Mouse (Mus musculus): ENCODE data around the gene Afmid. TPM values are rescaled to one million over a fixed set of nuclear protein-coding genes. Genes with fewer than 3 reads are reported as not detected.
"Not testable (repeated sequence)": the region's sequence is repeated elsewhere in the genome, so short reads cannot be mapped to it uniquely, and the experiment has no call there.

The Afmid gene
- polyA plus RNA-seq, 1 experiment from 2014 or later = 9.6 TPM

- 78% methylated on average over 3 of the region's 3 CpGs for WGBS
- Histone ChIP-seq H3K4me1 (ENCODE audit: control insufficient read depth, insufficient read depth, low read length) (peaks cover 9% of the 10 kb centered on the region), H3K27me3 (replicated peaks; ENCODE audit: control insufficient read depth, insufficient read depth, low read length) (no peaks in the 10 kb centered on the region), H3K27ac (ENCODE audit: low read length) (0 out of 2 replicates have a peak overlapping the region, but pooled peaks have one; percentile 23), H3K9ac (ENCODE audit: low read depth, low read length) (no peak overlapping the region), H3K9me3 (ENCODE audit: control insufficient read depth, low read length) (no peaks in the 10 kb centered on the region), H3K4me2 (ENCODE audit: low read depth, low read length) (no peak overlapping the region), H3K36me3 (ENCODE audit: control insufficient read depth, insufficient read depth, low read length) (no peaks in the 10 kb centered on the region), H3K4me3 (ENCODE audit: low read length) (no peak overlapping the region)
- ATAC-seq = 0 out of 2 replicates have a peak, but pooled peaks have one; percentile 5
Observed at GRCm38 (mm10) chr11:117803166-117803688, 22.5 kb upstream of the Afmid start.

DNA sequence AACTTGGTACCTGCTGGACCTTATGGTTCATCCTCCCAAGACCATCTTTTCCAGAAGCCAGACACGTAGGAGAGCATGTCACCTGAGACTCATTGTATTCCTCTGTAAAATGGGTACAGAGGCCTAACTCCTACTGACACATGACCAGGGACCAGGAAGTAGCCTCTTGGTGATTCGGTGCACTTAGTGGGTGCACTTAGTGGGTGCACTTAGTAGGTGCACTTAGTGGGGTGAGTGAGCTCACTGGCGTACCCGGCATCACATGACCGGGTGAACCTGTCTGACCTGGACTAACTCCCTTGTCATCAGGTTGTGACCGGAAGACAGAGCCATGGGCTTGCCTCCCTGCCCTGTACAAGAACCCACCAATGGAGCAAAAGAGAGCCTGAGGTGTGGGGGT, 18.9 kb upstream of the Afmid start:
- Histone ChIP-seq H3K4me3 (ENCODE audit: low read length) (no peak overlapping the region), H3K36me3 (ENCODE audit: control insufficient read depth, insufficient read depth, low read length) (no peaks in the 10 kb centered on the region), H3K27ac (ENCODE audit: low read length) (no peak overlapping the region), H3K4me1 (ENCODE audit: control insufficient read depth, insufficient read depth, low read length) (peaks cover 16% of the 10 kb centered on the region), H3K27me3 (replicated peaks; ENCODE audit: control insufficient read depth, insufficient read depth, low read length) (no peaks in the 10 kb centered on the region), H3K4me2 (ENCODE audit: low read depth, low read length) (no peak overlapping the region), H3K9ac (ENCODE audit: low read depth, low read length) (no peak overlapping the region), H3K9me3 (ENCODE audit: control insufficient read depth, low read length) (no peaks in the 10 kb centered on the region)
- no peak for ATAC-seq
- 95% methylated on average over 6 of the region's 6 CpGs for WGBS

DNA sequence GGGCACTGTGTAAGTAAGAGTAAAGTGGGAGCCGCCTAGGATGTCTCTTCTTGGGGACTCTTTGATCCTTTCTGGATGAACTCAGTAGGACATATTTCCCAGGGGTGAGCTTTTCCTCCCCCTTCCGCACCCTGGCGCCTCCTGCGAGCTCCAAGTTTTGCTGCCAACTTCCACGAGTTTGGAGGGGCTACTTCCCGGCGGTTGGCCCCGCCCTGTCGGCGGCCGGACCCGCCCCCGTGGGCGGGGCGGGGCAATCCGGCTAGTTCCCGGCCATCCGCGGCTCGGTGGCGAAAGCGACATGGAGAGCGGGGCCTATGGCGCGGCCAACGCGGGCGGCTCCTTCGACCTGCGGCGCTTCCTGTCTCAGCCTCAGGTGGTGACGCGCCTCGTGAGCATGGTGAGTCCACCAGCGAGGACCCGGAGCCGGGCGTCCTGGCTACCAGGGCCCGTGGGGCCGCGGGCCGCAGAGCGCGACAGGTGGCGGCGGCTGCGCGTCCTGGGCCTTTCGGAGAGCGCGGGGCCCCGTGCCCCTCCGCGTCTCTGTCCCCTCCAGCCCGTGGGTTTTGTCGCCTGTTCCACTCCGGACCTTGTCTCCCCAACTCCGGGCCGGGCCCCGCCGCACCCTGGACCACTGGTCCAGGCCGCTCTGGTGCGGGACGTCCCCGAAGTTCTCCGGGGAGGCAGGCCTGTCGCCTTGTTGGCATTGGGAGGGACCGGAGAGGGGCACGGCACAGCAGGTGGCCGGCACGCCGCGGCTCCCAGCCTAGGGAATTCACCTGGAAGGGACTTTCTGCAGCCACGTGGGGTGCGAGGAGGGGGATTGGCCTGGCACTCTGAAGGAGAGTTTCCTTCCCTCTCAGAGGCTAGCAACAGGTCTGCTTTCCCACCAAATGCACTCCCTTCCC, 16.1 kb upstream of the Afmid start, which contains the start of the genes Gm20708 and Syngr2:
TSS of gene Gm20708 (plus strand) at position 262 of the 905 bp plus-strand sequence.
TSS of gene Syngr2 (plus strand) at position 262 of the 905 bp plus-strand sequence.
- no peaks in the 10 kb centered on the region for H3K27me3 ChIP-seq (replicated peaks; ENCODE audit: control insufficient read depth, insufficient read depth, low read length)
- ATAC-seq = peak; percentile 80
- peaks cover 8% of the 10 kb centered on the region; the same call in 1 of the 2 replicates for H3K36me3 ChIP-seq (ENCODE audit: control insufficient read depth, insufficient read depth, low read length)
- peaks cover 15% of the 10 kb centered on the region for H3K4me1 ChIP-seq (ENCODE audit: control insufficient read depth, insufficient read depth, low read length)
- peak within 1 kb of the TSS; percentile 90 for H3K4me2 ChIP-seq (ENCODE audit: low read depth, low read length)
- WGBS = under 1% methylated on average over 75 of the region's 75 CpGs
- no peaks in the 10 kb centered on the region for H3K9me3 ChIP-seq (ENCODE audit: control insufficient read depth, low read length)
- peak within 1 kb of the TSS; percentile 90 for H3K27ac ChIP-seq (ENCODE audit: low read length)
- H3K4me3 ChIP-seq (ENCODE audit: low read length) = peak within 1 kb of the TSS; percentile 88
- H3K9ac ChIP-seq (ENCODE audit: low read depth, low read length) = peak within 1 kb of the TSS; percentile 92

DNA sequence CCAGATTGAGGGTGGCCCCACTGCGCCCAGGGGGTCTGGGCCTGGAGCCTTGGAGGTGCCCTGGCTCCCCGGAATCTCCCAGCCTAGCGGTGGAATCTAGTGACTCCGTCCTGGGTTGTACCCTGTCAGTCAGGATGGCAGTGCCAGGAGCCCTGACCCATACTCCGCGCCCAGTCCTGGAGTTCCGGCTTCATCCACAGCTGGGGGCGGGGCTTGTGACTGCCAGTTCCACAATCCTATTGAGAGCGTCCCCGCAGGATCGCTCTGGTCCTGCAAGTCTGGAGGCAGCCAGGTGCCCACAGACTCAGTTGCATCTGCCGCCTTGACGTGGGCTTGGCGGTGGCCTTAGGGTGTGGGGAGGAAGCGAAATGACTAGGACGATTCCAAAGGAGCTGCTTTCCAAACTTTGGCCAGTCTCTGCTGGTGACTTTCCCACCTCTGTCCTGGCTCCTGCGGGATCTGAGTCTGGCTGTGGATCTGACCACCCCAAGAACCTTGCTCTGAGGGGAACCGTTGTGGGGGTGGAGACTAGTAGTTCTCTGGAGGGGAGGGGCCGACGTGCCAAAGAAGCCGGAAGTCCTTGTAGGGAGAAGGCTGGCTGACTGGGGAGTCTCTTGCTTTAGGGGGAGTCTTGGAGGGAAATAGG, 15.2 kb upstream of the Afmid start:
- peak; percentile 89 for ATAC-seq
- 1% methylated on average over 21 of the region's 21 CpGs for WGBS
- Histone ChIP-seq H3K4me3 (ENCODE audit: low read length) (peak overlapping the region; percentile 88), H3K9ac (ENCODE audit: low read depth, low read length) (peak overlapping the region; percentile 92), H3K9me3 (ENCODE audit: control insufficient read depth, low read length) (no peaks in the 10 kb centered on the region), H3K4me2 (ENCODE audit: low read depth, low read length) (peak overlapping the region; percentile 90), H3K4me1 (ENCODE audit: control insufficient read depth, insufficient read depth, low read length) (peaks cover 15% of the 10 kb centered on the region), H3K27ac (ENCODE audit: low read length) (peak overlapping the region; percentile 90), H3K36me3 (ENCODE audit: control insufficient read depth, insufficient read depth, low read length) (peaks cover 8% of the 10 kb centered on the region; the same call in 1 of the 2 replicates), H3K27me3 (replicated peaks; ENCODE audit: control insufficient read depth, insufficient read depth, low read length) (no peaks in the 10 kb centered on the region)

GRCm38 (mm10) chr11:117813867-117814266, 11.9 kb upstream of the Afmid start:
- Histone ChIP-seq H3K27me3 (replicated peaks; ENCODE audit: control insufficient read depth, insufficient read depth, low read length) (no peaks in the 10 kb centered on the region), H3K4me2 (ENCODE audit: low read depth, low read length) (no peak overlapping the region), H3K4me3 (ENCODE audit: low read length) (no peak overlapping the region), H3K4me1 (ENCODE audit: control insufficient read depth, insufficient read depth, low read length) (peaks cover 24% of the 10 kb centered on the region), H3K9me3 (ENCODE audit: control insufficient read depth, low read length) (no peaks in the 10 kb centered on the region), H3K9ac (ENCODE audit: low read depth, low read length) (no peak overlapping the region), H3K36me3 (ENCODE audit: control insufficient read depth, insufficient read depth, low read length) (peaks cover 18% of the 10 kb centered on the region), H3K27ac (ENCODE audit: low read length) (no peak overlapping the region)
- no peak for ATAC-seq
- 60% methylated on average over 5 of the region's 5 CpGs for WGBS

DNA sequence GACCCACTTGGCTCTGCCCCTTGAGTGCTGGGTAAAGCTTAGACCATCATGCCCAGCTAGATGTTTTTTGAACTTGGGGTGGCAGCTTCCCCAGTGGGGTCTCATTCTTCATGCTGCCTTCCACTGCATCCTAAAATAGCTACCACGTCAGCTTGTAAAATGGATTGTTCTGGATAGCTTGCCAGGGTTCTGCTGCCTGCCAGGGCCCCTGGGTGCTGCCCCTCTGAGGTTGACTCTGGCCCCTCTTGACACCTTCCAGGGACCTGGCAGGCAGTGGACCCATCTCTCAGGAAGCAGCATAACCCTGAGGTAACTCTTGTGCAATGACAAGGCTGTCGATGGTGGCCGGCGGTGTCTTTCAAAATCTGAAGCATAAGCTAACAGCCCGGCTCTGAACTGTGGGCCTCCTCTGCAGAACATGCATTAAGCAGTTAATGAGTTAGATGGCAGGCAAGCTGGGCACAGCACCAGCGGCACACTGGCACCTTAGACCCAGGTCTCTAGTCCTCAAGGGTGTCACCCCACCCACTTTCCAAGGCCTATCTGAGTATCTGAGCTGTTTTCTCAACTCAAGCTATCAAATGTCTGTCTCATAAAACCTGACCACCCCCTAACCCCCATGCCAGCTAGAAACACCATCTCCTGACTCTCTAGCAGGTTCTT, 10.9 kb upstream of the Afmid start:
- Histone ChIP-seq H3K4me3 (ENCODE audit: low read length) (no peak overlapping the region), H3K27ac (ENCODE audit: low read length) (peak overlapping the region; percentile 8; the same call in 1 of the 2 replicates), H3K4me2 (ENCODE audit: low read depth, low read length) (no peak overlapping the region), H3K36me3 (ENCODE audit: control insufficient read depth, insufficient read depth, low read length) (peaks cover 18% of the 10 kb centered on the region), H3K9ac (ENCODE audit: low read depth, low read length) (no peak overlapping the region), H3K4me1 (ENCODE audit: control insufficient read depth, insufficient read depth, low read length) (peaks cover 21% of the 10 kb centered on the region; the same call in 1 of the 2 replicates), H3K27me3 (replicated peaks; ENCODE audit: control insufficient read depth, insufficient read depth, low read length) (no peaks in the 10 kb centered on the region), H3K9me3 (ENCODE audit: control insufficient read depth, low read length) (no peaks in the 10 kb centered on the region)
- WGBS = 96% methylated on average over 6 of the region's 6 CpGs
- no peak for ATAC-seq

DNA sequence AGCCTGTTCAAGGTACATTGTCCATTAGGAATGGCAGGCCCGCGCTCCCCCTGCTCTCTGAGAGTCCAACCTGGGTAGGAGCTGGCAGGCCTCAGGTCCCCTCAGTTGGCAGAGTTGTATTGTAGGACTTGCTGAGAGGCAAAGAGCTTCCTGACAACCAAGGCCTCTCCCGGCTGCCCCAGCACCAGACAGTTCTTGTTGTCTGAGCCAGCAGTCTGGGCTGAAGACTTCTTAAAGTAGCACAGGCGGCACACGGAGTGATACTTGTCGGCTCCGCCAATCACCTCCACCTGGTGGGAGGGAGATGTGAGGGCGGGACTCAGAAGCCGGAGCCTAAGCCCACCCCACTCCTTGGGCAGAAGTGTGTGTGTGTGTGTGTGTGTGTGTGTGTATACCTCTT, 9.9 kb upstream of the Afmid start:
- Histone ChIP-seq H3K4me1 (ENCODE audit: control insufficient read depth, insufficient read depth, low read length) (peaks cover 21% of the 10 kb centered on the region; the same call in 1 of the 2 replicates), H3K36me3 (ENCODE audit: control insufficient read depth, insufficient read depth, low read length) (peaks cover 18% of the 10 kb centered on the region)
- not testable (repeated sequence) for H3K9ac ChIP-seq (ENCODE audit: low read depth, low read length); ATAC-seq; H3K27me3 ChIP-seq (replicated peaks; ENCODE audit: control insufficient read depth, insufficient read depth, low read length); H3K4me3 ChIP-seq (ENCODE audit: low read length); H3K9me3 ChIP-seq (ENCODE audit: control insufficient read depth, low read length); H3K27ac ChIP-seq (ENCODE audit: low read length); H3K4me2 ChIP-seq (ENCODE audit: low read depth, low read length)
- WGBS = 76% methylated on average over 9 of the region's 9 CpGs

DNA sequence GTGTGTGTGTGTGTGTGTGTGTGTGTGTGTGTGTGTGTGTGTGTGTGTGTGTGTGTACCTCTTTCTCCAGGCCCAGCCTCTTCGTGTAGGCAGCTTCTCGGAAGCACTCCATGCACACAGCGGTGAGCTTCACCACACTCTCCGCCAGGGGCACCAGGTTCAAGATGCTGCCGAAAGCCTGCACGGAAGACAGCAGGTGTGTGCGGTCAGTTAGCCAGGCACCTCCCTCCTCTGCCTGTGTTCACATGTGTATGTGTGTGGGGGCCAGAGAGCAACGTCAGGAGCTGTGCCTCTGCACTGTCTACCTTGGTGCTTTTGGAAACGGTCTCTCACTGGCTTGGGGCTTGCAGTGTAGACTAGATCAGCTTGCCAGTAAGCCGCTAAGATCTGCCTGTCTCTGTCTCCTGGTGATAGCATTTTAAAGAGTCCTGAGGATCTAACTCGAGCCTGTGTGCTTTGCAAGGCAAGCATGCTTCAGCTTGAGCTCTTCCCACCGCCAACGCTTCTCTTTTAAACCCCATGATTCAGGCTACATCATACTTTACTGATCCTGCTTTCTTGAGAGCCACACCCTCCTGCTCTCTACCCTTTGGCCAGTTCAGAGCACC, 9.2 kb upstream of the Afmid start:
- H3K27ac ChIP-seq (ENCODE audit: low read length) = no peak overlapping the region
- 81% methylated on average over 13 of the region's 13 CpGs for WGBS
- no peak overlapping the region for H3K4me2 ChIP-seq (ENCODE audit: low read depth, low read length)
- no peak overlapping the region for H3K9ac ChIP-seq (ENCODE audit: low read depth, low read length)
- no peak for ATAC-seq
- H3K36me3 ChIP-seq (ENCODE audit: control insufficient read depth, insufficient read depth, low read length) = peaks cover 24% of the 10 kb centered on the region
- H3K4me1 ChIP-seq (ENCODE audit: control insufficient read depth, insufficient read depth, low read length) = peaks cover 15% of the 10 kb centered on the region; the same call in 1 of the 2 replicates
- H3K4me3 ChIP-seq (ENCODE audit: low read length) = no peak overlapping the region
- no peaks in the 10 kb centered on the region for H3K9me3 ChIP-seq (ENCODE audit: control insufficient read depth, low read length)
- H3K27me3 ChIP-seq (replicated peaks; ENCODE audit: control insufficient read depth, insufficient read depth, low read length) = no peaks in the 10 kb centered on the region

All from intestine, embryonic 16.5 days (tissue).